Mouse (Mus musculus): ENCODE results near the gene Fbxl19. TPM values are rescaled to one million over a fixed set of nuclear protein-coding genes. Genes with fewer than 3 reads are reported as not detected.

The Fbxl19 gene
- 1.3 TPM for polyA plus RNA-seq (2017; shearing (Covaris generic))

GRCm38 (mm10) chr7:127744366-127745045 lies at the start of gene Fbxl19:
Gene Fbxl19, plus strand, starts transcription at chr7:127744543.

GRCm38 (mm10) chr7:127708207-127709078 lies 35.9 kb upstream of the Fbxl19 start, which contains the start of gene Bcl7c:
Gene Bcl7c, minus strand, starts transcription at chr7:127708933.

GRCm38 (mm10) chr7:127712461-127713385 lies 31.6 kb upstream of the Fbxl19 start, which contains the start of gene Ctf1:
Gene Ctf1, plus strand, starts transcription at chr7:127712736.

GRCm38 (mm10) chr7:127732066-127732465 lies 12.3 kb upstream of the Fbxl19 start, which contains the start of gene Ctf2:
Gene Ctf2, minus strand, starts transcription at chr7:127732166.

GRCm38 (mm10) chr7:127769651-127770038 lies 25.3 kb downstream of the Fbxl19 start, which contains the start of gene Orai3:
Gene Orai3, plus strand, starts transcription at chr7:127769815.

GRCm38 (mm10) chr7:127776426-127776825 lies 32.1 kb downstream of the Fbxl19 start, which contains the start of gene Setd1a:
Gene Setd1a, plus strand, starts transcription at chr7:127776670.

GRCm38 (mm10) chr7:127785308-127785707 lies 41.0 kb downstream of the Fbxl19 start, which contains the start of gene Gm49388:
Gene Gm49388, plus strand, starts transcription at chr7:127785608.

GRCm38 (mm10) chr7:127800435-127801009 lies 56.2 kb downstream of the Fbxl19 start, which contains the start of gene Hsd3b7:
Gene Hsd3b7, plus strand, starts transcription at chr7:127800604.

Other genes starting within 250 kb of the Fbxl19 start
- 85.5 TPM for gene Srcap, start 232.6 kb upstream of the Fbxl19 start, polyA plus RNA-seq (2017; shearing (Covaris generic))
- gene Gm42715, start 225.0 kb upstream of the Fbxl19 start, polyA plus RNA-seq (2017; shearing (Covaris generic)): 9.0 TPM
- gene Tmem265, start 183.2 kb upstream of the Fbxl19 start, polyA plus RNA-seq (2017; shearing (Covaris generic)): 12.7 TPM
- gene Phkg2, start 171.2 kb upstream of the Fbxl19 start, polyA plus RNA-seq (2017; shearing (Covaris generic)): 100 TPM
- 0.95 TPM for gene Ccdc189, start 155.9 kb upstream of the Fbxl19 start, polyA plus RNA-seq (2017; shearing (Covaris generic))
- 171 TPM for gene Rnf40, start 155.8 kb upstream of the Fbxl19 start, polyA plus RNA-seq (2017; shearing (Covaris generic))
- 1.1 TPM for gene Zfp629, start 128.7 kb upstream of the Fbxl19 start, polyA plus RNA-seq (2017; shearing (Covaris generic))
- gene Bcl7c, start 35.6 kb upstream of the Fbxl19 start, polyA plus RNA-seq (2017; shearing (Covaris generic)): 19.5 TPM
- gene Ctf1, start 31.8 kb upstream of the Fbxl19 start, polyA plus RNA-seq (2017; shearing (Covaris generic)): not detected
- not detected for gene Ctf2, start 12.4 kb upstream of the Fbxl19 start, polyA plus RNA-seq (2017; shearing (Covaris generic))
- 38.5 TPM for gene Orai3, start 25.3 kb downstream of the Fbxl19 start, polyA plus RNA-seq (2017; shearing (Covaris generic))
- gene Setd1a, start 32.1 kb downstream of the Fbxl19 start, polyA plus RNA-seq (2017; shearing (Covaris generic)): 1.2 TPM
- gene Gm49388, start 41.1 kb downstream of the Fbxl19 start, polyA plus RNA-seq (2017; shearing (Covaris generic)): not detected
- gene Hsd3b7, start 56.1 kb downstream of the Fbxl19 start, polyA plus RNA-seq (2017; shearing (Covaris generic)): 4.5 TPM
- 167 TPM for gene Stx4a, start 79.8 kb downstream of the Fbxl19 start, polyA plus RNA-seq (2017; shearing (Covaris generic))
- gene Stx1b, start 80.0 kb downstream of the Fbxl19 start, polyA plus RNA-seq (2017; shearing (Covaris generic)): not detected
- gene Zfp646, start 131.7 kb downstream of the Fbxl19 start, polyA plus RNA-seq (2017; shearing (Covaris generic)): 63.8 TPM
- gene Zfp668, start 132.3 kb downstream of the Fbxl19 start, polyA plus RNA-seq (2017; shearing (Covaris generic)): 23.2 TPM
- gene Prss53, start 146.4 kb downstream of the Fbxl19 start, polyA plus RNA-seq (2017; shearing (Covaris generic)): 1.0 TPM
- gene Gm21974, start 150.9 kb downstream of the Fbxl19 start, polyA plus RNA-seq (2017; shearing (Covaris generic)): not detected
- gene Vkorc1, start 151.1 kb downstream of the Fbxl19 start, polyA plus RNA-seq (2017; shearing (Covaris generic)): 64.0 TPM
- gene Bckdk, start 159.5 kb downstream of the Fbxl19 start, polyA plus RNA-seq (2017; shearing (Covaris generic)): 71.2 TPM
- gene Kat8, start 168.0 kb downstream of the Fbxl19 start, polyA plus RNA-seq (2017; shearing (Covaris generic)): 49.7 TPM
- gene Prss8, start 185.6 kb downstream of the Fbxl19 start, polyA plus RNA-seq (2017; shearing (Covaris generic)): not detected
- 5.0 TPM for gene Prss36, start 202.2 kb downstream of the Fbxl19 start, polyA plus RNA-seq (2017; shearing (Covaris generic))
- gene Fus, start 222.9 kb downstream of the Fbxl19 start, polyA plus RNA-seq (2017; shearing (Covaris generic)): 177 TPM
- 295 TPM for gene Pycard, start 249.3 kb downstream of the Fbxl19 start, polyA plus RNA-seq (2017; shearing (Covaris generic))

Data from inflammation-experienced regulatory T-cells, adult 16 weeks (primary cell).